Mouse (Mus musculus): ENCODE data around the gene Zfp738.
"Not testable (repeated sequence)": the region's sequence is repeated elsewhere in the genome, so short reads cannot be mapped to it uniquely, and the experiment has no call there.

Gene Zfp738

DNA sequence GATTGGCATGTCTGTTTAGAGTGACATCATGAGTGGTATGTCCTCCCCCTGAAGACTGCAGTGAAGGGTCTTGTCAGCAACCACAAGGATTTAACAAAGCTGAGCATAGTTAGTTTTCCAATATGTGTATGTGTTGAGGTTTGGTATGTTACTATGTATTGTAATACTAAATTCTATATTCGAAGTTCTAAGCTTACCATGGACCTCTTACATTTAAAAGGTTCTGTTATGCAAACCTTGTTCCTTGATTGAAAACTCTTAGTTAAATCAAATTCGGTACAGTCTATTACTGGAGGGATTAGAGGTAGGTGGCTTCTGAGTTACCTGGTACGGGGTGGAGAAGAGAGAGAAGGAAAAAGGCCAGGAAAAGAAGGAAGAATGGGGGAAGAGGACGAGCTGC lies at the start of gene Zfp738:
TSS of gene Zfp738 (minus strand) at position 101 of the 400 bp plus-strand sequence.
- DNase-seq (ENCODE audit: low read depth, low spot score): no peak

DNA sequence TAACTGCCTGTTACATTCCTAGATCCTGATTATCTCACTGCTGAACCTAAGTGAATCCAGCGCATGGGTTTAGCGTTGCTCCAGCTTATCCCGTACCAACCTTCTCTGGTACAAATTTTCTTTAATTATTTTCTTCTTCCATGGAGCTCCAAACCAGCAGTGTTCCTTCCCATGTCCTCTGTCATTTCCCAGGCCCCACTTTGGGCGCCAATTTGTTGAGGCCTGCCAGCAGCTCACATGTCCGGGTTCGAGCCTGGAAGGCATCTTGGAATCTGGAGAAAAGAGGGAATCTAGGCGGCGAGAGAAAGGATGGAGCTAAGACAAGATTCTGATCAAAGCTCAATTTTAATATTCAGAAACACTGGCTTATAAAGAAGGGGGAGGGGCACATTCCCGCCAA lies 47.5 kb upstream of the Zfp738 start:
- peak; percentile 57 for DNase-seq (ENCODE audit: low read depth, low spot score)

DNA sequence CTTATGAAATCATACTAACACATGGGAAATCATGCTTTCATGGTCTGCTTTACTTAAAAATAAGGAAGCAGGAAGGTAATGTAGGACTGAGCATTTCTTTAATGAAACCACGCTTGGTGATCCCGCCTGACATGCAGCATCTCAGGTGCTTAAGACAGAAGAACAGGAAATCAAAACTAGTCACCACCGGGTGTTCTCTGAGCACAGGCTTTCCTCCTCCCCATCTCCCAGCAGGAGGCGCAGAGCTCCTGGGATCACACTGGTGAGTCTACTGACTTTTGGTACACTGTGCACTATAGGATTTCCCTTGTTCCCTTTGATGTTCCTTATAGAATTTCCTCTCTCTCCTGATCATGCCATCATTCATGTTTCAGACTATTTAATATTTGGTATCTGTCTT lies 42.6 kb upstream of the Zfp738 start:
- peak; percentile 74 for DNase-seq (ENCODE audit: low read depth, low spot score)

DNA sequence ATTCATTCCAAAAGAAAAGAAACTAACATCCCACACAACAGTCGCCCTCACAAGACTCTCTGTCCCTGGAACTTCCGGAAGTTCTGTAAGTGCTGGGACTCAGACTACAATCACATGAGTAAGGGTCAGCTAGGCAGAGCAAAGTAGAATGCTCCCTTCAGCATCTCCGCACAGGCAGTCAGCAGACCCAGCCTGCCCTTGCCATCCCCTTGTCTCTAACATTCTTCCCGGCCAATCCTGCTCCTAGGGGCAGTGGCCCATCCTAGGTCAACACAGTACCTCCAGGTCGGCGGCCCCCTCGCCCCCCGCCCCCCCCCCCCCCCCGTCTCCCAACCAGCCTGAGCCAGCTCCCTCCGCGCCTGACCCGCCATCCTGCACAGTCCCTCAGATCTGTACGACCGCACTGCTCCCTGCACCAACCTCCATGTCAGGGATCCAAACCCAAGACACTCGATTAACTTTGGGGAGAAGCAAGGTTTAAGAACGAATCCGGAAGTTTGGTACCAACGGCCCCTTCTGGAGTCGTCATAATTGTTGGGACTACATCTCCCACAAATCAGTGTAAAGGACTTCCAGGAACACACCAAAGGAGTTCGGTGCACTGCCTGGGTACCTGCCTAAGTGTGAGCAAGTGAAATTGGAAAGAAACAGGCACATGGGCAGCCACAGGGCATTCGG lies 41.9 kb upstream of the Zfp738 start, which contains the start of gene Zfp65:
TSS of gene Zfp65 (minus strand) at position 533 of the 678 bp plus-strand sequence.
- peak; percentile 79 for DNase-seq (ENCODE audit: low read depth, low spot score)

DNA sequence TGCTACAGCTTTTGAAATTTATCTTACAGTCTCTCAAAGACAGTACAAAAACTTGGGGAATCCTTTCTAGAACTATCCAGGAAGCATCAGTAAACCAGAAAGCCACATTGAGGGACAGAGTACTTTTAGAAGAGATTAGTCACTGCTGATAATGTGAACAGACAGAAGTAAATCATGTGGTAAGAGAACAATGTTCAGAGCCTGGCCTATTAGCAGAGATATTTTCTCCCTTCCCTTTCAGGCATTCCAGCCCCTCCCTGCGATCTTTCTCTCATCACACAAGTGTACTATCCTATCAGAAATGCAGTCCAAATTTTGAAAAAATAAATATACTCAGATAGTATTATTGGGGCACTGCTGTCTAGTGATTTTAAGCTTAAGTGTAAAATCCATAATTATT lies 41.2 kb upstream of the Zfp738 start:
- no peak for DNase-seq (ENCODE audit: low read depth, low spot score)

DNA sequence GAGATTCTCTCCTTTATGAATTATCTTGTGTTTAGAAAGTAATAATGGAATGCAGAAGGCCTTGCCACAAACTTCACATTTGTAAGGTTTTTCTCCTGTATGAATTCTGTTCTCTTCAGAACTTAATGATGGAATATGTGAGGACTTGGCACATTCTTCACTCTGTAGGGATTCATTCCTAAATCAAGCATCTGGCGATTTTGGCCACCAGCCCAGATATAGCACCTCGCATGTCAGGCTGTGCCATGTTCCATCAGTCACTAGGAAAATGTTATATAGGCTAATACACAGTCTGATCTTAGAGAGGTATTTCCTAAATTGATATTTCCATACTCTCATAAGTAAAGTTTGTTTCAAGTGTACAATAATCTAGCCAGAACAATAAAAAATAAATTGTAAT lies 38.5 kb upstream of the Zfp738 start:
- DNase-seq (ENCODE audit: low read depth, low spot score): not testable (repeated sequence)

DNA sequence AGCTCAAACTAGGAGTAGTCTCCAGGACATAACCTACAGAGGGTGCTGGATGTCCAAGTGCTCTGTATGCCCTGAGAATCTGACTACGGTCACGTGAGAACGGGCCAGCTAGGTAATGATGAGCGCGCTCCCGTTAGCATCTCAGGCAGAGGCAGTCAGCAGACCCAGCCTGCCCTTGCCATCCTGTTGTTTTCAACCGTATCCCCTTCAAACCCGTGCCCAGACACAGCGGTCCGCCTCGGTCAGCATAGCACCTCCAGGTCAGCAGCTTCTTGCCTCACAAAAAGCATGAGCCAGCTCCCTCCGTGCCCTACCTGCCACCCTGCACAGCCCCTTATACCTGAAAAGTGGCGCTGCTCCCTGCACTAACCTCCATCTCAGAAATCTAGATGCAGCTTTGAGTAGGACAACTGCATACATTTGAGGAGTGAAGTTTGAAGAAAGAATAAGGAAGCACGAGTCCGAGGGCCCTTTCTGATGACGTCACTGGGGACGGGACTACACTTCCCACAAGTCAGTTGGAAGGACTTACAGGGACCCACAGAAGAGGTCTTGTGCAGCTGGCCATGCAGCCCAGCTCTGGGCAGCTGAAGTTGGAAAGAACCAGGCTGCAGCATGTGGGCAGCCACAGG lies 37.1 kb upstream of the Zfp738 start:
- peak; percentile 91 for DNase-seq (ENCODE audit: low read depth, low spot score)

DNA sequence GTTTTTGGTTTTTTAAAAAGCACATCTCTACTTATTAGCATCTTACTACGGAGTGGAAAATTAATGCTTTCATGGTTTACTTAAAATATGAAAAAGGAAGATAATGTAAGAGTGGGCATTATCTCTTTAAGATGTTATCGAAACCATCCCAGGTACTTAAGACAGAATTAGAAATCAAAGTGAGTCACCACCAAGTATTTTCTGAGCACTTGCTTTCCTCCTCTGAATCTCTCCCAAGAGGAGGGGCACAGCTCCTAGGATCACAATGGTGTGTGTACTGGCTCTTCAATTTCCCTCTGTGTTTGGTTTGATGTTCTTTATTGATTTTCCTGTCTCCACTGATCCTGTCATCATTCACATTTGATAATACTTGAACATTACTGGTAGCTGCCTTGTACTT lies 3.0 kb downstream of the Zfp738 start:
- not testable (repeated sequence) for DNase-seq (ENCODE audit: low read depth, low spot score)

DNA sequence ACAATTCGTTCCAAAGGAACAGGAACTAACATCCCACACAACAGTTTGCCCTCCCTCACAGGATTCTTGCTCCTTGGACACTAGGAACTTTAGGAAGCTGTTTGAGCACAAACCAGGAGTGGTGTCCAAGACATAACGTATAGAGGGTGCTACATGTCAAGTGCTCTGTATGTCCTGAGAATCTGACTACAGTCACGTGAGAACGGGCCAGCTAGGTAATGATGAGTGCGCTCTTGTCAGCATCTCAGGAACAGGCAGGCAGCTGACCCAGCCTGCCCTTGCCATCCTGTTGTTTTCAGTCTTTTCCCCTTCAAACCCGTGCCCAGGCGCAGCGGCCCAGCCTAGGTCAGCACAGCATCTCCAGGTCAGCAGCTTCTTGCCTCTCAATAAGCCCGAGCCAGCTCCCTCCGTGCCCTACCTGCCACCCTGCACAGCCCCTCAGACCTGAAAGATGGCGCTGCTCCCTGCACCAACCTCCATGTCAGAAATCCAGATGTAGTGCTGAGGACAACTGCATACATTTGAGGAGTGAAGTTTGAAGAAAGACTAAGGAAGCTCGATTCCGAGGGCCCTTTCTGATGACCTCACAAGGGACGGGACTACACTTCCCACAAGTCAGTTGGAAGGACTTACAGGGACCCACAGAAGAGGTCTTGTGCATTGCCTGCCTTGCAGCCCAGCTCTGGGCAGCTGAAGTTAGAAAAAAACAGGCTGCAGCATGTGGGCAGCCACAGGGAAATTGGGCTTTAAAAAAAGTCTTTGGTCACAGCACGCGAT lies 3.7 kb downstream of the Zfp738 start:
- DNase-seq (ENCODE audit: low read depth, low spot score): peak; percentile 94

DNA sequence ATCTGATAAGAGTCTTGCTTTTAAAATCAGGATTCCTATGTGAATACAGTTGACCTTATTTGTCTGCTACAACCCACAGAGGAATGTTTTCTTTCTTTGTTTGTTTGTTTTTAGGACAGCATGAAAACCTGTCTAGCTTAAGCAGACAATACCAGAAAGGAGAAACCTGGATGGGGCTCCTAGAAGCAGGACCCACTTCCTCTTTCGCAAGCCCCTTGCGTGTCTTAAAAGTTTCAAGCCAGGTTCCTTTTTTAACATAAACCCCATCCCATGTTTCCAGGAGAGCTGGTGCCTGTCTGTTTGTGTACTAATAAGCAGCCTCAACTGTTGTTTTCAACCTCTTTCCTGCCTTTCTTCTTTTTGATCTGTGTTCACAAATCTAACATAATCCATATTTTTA lies 12.0 kb downstream of the Zfp738 start:
- no peak for DNase-seq (ENCODE audit: low read depth, low spot score)

DNA sequence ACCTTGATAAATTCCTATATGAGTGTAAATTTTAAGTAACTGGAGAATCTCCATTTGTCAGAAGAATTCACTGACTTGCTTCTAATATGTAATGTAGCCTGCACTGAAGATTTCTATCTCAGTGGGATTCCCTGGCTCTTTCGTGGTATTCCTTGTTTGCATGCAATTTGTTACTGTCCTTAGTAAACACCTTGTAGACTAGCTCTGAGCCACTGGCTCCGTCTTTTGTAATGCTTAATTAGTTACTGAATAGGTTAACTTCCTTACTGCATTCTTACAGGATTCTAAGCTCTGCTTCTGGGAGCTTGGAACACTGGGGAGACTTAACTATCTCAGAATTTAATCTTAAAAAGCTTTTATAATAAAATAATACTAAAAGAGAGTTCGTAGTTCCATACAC lies 34.4 kb downstream of the Zfp738 start:
- DNase-seq (ENCODE audit: low read depth, low spot score): peak; percentile 71

DNA sequence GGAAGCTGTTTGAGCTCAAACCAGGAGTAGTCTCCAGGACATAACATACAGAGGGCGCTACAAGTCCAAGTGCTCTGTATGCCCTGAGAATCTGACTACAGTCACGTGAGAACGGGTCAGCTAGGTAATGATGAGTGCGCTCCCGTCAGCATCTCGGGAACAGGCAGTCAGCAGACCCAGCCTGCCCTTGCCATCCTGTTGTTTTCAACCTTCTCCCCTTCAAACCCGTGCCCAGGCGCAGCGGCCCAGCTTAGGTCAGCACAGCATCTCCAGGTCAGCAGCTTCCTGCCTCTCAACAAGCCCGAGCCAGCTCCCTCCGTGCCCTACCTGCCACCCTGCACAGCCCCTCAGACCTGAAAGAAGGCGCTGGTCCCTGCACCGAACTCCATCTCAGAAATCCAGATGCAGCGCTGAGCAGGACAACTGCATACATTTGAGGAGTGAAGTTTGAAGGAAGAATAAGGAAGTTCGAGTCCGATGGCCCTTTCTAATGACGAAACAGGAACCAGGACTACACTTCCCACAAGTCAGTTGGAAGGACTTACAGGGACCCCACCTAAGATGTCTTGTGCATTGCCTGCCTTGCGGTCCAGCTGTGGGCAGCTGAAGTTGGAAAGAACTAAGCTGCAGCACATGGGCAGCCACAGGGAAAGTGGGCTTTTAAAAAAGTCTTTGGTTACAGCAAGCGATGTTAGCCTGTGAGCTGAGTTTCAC lies 49.4 kb downstream of the Zfp738 start, which contains the start of the genes Gm49345 and Zfp729a:
TSS of gene Gm49345 (minus strand) at position 476 of the 714 bp plus-strand sequence.
TSS of gene Zfp729a (minus strand) at position 498 of the 714 bp plus-strand sequence.
- DNase-seq (ENCODE audit: low read depth, low spot score): peak; percentile 89

DNA sequence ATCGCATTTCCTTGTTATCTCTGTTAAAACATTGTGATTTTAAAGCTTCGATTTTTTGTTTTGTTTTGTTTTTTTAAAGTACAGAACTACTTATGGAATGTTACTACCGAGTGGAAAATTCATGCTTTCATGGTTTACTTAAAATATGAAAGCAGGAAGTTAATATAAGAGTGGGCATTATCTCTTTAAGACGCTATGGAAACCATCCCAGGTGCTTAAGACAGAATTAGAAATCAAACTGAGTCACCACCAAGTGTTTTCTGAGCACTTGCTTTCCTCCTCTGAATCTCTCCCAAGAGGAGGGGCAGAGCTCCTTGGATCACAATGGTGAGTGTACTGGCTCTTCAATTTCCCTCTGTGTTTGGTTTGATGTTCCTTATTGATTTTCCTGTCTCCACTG lies 76.8 kb downstream of the Zfp738 start:
- DNase-seq (ENCODE audit: low read depth, low spot score): peak; percentile 8

DNA sequence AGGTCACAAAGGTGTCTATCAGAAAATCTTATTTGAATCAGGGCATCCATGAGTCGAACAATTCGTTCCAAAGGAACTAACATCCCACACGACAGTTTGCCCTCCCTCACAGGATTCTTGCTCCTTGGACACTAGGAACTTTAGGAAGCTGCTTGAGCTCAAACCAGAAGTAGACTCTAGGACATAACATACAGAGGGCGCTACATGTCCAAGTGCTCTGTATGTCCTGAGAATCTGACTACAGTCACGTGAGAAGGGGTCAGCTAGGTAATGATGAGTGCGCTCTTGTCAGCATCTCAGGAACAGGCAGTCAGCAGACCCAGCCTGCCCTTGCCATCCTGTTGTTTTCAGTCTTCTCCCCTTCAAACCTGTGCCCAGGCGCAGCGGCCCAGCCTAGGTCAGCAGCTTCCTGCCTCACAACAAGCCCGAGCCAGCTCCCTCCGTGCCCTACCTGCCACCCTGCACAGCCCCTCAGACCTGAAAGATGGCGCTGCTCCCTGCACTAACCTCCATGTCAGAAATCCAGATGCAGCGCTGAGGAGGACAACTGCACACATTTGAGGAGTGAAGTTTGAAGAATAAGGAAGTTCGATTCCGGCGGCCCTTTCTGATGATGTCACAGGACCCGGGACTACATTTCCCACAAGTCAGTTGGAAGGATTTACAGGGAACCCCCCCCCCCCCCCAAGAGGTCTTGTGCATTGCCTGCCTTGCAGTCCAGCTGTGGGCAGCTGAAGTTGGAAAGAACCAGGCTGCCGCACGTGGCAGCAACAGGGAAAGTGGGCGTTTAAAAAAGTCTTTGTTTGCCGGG lies 77.6 kb downstream of the Zfp738 start, which contains the start of gene Zfp729b:
TSS of gene Zfp729b (minus strand) at position 642 of the 811 bp plus-strand sequence.
- DNase-seq (ENCODE audit: low read depth, low spot score): peak; percentile 90
